Mouse (Mus musculus) kidney, embryonic 16.5 days (tissue): ENCODE measurements at regions not wholly inside any gene's neighbourhood (a gene's known extent, or its start where the extent isn't known, plus 50 kb on each side); places are given as distances from the start of the nearest gene placed in this dataset.
"Not testable (repeated sequence)": the region's sequence is repeated elsewhere in the genome, so short reads cannot be mapped to it uniquely, and the experiment has no call there.

Source experiments
- ATAC-seq: fragments of 200-750 bp; cut with Nextera tagmentation; 2 replicates; pipeline ENCODE4 v1.8.0; 2017; ENCODE audit warnings: moderate TSS enrichment; ENCODE audit not compliant: low FRiP score, low TSS enrichment
- H3K27ac ChIP-seq: fragments of 300-500 bp; sonication (generic); 2 replicates; pipeline ENCODE4 v1.5.1; 2014; ENCODE audit warnings: low read length
- H3K27me3 ChIP-seq: fragments of 300-500 bp; sonication (generic); 2 replicates; pipeline ENCODE4 v1.6.1; 2014; ENCODE audit warnings: low read length, control low read depth, mixed read lengths; ENCODE audit not compliant: insufficient read depth
- H3K36me3 ChIP-seq: fragments of 300-500 bp; sonication (generic); 2 replicates; pipeline ENCODE4 v1.6.1; 2014; ENCODE audit warnings: low read length, control low read depth, mixed read lengths; ENCODE audit not compliant: insufficient read depth
- H3K4me1 ChIP-seq: fragments of 300-500 bp; sonication (generic); 2 replicates; pipeline ENCODE4 v1.6.1; 2014; ENCODE audit warnings: low read length, control low read depth, mixed read lengths; ENCODE audit not compliant: insufficient read depth
- H3K4me2 ChIP-seq: fragments of 300-500 bp; sonication (generic); replicated peaks from 2 replicates; pipeline ENCODE4 v1.6.1; 2014; ENCODE audit warnings: low read depth, low read length
- H3K4me3 ChIP-seq: fragments of 300-500 bp; sonication (generic); 2 replicates; pipeline ENCODE4 v1.5.1; 2014; ENCODE audit warnings: mild to moderate bottlenecking, low read length
- H3K9ac ChIP-seq: fragments of 300-500 bp; sonication (generic); replicated peaks from 2 replicates; pipeline ENCODE4 v1.6.1; 2014; ENCODE audit warnings: low read length
- H3K9me3 ChIP-seq: fragments of 300-500 bp; sonication (generic); 2 replicates; pipeline ENCODE4 v1.6.1; 2016; ENCODE audit warnings: low read length, control low read depth
- WGBS: fragments of 180-500 bp; shearing (Covaris S2); extraction: QIAGEN DNeasy Blood & Tissue Kit; methylation state at CpG from one replicate; pipeline ENCODE4 v1.1.7; 2014; 5-methylcytosine and 5-hydroxymethylcytosine counted together

DNA sequence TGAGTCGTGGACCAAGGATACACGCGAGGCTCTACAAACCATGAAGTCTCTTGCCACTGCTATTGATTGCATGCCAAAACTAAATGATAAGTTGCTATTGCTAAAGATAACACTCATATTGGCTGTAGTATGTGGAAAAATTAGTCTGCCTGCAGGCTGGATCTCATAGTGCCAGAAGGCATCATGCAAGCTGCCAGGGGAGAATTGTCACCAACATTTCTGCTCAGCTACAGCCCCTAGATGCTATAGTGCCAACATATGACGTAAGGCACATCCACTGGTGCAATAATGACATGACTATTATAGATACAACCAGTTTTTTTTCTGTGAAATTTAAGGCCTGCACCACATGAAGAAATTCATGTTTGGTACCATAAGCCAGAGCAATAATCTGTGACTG, 427.1 kb downstream of the Dad1 start:
- H3K4me3 ChIP-seq: no peak overlapping the region
- H3K36me3 ChIP-seq: no peaks in the 10 kb centered on the region
- no peaks in the 10 kb centered on the region for H3K9me3 ChIP-seq
- H3K27me3 ChIP-seq: no peaks in the 10 kb centered on the region
- H3K9ac ChIP-seq: no peak overlapping the region
- no peak for ATAC-seq
- H3K4me2 ChIP-seq: no peak overlapping the region
- 93% methylated on average over 4 of the region's 4 CpGs for WGBS
- no peak overlapping the region for H3K27ac ChIP-seq
- no peaks in the 10 kb centered on the region for H3K4me1 ChIP-seq

DNA sequence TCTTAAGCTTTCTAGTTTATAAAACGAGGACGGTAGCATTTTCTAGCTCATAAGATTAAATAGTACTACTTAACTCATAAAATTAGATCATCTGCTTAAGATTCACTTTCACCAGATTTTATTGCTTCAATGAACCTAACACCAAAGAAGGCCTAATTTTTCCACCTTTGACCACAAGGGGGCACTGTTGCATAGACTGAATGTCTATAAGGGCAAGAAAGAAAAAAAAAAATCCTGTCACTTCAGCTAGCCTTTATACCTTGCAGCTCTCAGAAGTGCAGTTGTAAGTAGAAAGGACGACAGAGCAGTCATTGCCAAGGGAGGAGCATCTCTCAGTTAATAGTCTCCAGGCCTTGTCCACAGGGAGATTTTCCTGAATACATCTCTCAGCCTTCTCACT, 447.7 kb downstream of the Dad1 start:
- H3K9ac ChIP-seq: no peak overlapping the region
- 14% methylated on average over 3 of the region's 3 CpGs for WGBS
- H3K4me3 ChIP-seq: no peak overlapping the region

DNA sequence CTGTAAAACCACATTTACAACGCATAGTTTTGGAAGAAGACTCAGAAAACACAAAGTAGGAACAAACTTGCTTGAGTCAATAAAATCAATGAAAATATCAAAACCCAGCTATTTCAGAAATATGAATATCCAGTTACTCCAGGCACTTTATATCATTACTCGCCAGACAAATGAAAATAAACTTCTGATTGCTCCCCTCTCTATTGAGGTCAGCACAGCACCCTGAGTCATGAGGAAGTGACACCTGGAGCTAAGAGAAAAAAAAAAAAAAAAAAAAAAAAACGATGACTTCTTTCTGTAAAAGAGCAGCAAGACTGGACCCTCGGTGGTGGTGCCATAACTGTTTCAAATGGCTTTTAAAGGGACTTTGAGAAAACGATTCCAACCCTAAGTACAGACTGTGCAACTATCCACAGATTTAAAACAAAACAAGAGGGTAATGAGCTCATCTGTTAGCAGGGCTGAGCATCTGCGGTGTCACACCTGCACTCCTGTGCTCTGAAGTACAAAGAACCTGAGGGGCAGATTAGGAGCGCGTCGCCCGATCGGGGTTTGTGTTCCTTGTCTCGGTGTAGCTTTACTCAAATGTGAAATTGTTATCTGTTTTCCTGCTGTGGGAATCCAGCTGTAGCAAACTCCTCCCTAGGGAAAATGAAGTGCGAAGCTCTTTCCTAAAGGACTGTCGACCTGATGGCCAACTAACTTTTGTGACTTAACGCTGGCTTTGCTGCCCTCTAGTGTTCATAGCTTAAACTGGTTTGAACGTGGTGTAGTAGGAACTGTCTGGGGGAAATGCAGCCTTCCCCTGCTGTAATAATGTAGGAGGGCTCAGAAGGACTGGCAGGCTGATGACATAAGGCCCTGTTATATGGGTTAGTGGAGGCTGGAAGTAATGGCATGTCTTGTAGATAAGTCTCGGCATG, 449.9 kb downstream of the Dad1 start:
- peak overlapping the region; percentile 44 for H3K4me2 ChIP-seq
- peak; percentile 85 for ATAC-seq
- no peaks in the 10 kb centered on the region for H3K27me3 ChIP-seq
- no peaks in the 10 kb centered on the region for H3K4me1 ChIP-seq
- WGBS: 26% methylated on average over 17 of the region's 17 CpGs
- H3K9ac ChIP-seq: no peak overlapping the region
- no peak overlapping the region for H3K27ac ChIP-seq
- 0 out of 2 replicates have a peak overlapping the region, but pooled peaks have one; percentile 18 for H3K4me3 ChIP-seq
- H3K36me3 ChIP-seq: no peaks in the 10 kb centered on the region
- no peaks in the 10 kb centered on the region for H3K9me3 ChIP-seq

More for the DNA sequence above, 447.7 kb downstream of the Dad1 start:
- Histone ChIP-seq H3K4me2 (no peak overlapping the region), H3K4me1 (no peaks in the 10 kb centered on the region), H3K27ac (no peak overlapping the region), H3K27me3 (no peaks in the 10 kb centered on the region), H3K36me3 (no peaks in the 10 kb centered on the region), H3K9me3 (no peaks in the 10 kb centered on the region)
- ATAC-seq: no peak

DNA sequence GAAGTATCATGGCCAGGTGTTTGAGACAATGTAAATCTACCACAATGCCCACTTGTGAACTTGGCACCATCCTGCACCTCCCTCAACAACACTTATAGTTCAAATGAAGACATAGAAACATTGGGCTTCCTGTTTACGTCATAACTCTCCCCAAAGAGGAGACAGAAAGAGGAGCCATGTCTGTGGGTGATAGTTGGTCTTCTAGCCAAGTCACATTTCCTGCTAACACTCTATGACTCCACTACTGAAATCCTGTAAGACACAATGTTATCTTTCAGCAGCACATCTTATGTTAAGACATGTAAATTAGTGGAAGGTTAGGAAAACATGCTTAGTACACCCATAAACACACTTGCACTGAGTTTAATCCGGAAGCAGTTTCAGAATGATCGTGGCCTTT, 451.4 kb downstream of the Dad1 start:
- WGBS: 88% methylated on average over 3 of the region's 3 CpGs
- Histone ChIP-seq H3K27ac (no peak overlapping the region), H3K36me3 (no peaks in the 10 kb centered on the region), H3K9me3 (no peaks in the 10 kb centered on the region), H3K9ac (no peak overlapping the region), H3K4me3 (no peak overlapping the region), H3K4me1 (no peaks in the 10 kb centered on the region), H3K4me2 (no peak overlapping the region), H3K27me3 (no peaks in the 10 kb centered on the region)
- no peak for ATAC-seq

DNA sequence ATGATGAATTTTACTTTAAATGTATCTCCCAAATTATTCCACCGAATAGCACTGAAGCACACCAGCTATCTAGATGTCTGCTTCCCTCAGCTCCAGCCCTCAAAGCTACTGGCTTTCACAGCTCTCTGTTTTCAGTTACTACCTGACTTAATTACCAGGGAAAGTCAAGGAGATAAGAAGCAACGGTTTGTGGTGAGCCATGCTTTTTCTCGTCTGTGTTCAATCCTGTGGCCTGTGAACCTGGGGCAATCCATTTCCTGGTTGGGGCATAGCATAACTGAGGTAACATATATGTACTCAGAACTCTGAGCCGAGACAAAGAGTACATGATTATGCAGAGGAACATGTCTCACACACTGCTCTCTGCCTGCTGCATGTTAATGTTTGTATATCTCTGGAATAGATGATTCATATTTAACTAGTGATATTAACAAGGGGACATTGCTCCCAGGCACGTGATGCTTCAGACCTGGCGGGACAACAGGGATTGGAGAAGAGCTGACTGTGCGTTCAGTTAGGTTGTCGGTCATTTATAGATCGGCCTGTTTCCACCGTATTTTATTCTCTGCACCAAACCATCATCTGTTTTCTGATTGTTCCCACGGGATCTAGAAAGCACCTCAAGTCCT, 453.3 kb downstream of the Dad1 start:
- no peak overlapping the region for H3K4me3 ChIP-seq
- no peaks in the 10 kb centered on the region for H3K4me1 ChIP-seq
- WGBS: 81% methylated on average over 11 of the region's 11 CpGs
- no peaks in the 10 kb centered on the region for H3K9me3 ChIP-seq
- no peak overlapping the region for H3K4me2 ChIP-seq
- ATAC-seq: no peak
- no peak overlapping the region for H3K27ac ChIP-seq
- H3K9ac ChIP-seq: no peak overlapping the region
- no peaks in the 10 kb centered on the region for H3K36me3 ChIP-seq
- H3K27me3 ChIP-seq: no peaks in the 10 kb centered on the region

DNA sequence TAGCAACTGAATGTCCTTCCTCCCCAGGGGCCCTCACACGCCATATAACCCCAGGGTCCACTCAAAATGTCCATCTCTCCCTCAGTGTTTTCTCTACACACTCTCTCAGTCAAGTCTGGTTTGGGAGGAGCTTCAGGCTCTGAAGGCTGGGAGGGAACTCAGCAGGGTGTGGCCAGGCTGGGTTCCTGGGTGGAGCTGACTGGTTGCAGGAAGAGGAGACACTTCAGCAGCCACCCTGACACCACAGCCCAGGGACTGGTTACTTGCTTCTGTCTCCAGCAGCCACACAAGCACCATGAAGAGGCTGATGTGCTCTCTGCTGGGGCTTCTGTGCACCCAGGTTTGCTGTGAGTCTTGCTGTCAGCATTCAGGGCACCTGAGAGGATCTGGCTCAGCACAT, 458.7 kb downstream of the Dad1 start:
- 56% methylated on average over 1 of the region's 1 CpGs for WGBS
- not testable (repeated sequence) for ATAC-seq, H3K27ac ChIP-seq, H3K4me1 ChIP-seq, H3K9ac ChIP-seq, H3K4me2 ChIP-seq, H3K4me3 ChIP-seq, H3K27me3 ChIP-seq, H3K36me3 ChIP-seq, H3K9me3 ChIP-seq

DNA sequence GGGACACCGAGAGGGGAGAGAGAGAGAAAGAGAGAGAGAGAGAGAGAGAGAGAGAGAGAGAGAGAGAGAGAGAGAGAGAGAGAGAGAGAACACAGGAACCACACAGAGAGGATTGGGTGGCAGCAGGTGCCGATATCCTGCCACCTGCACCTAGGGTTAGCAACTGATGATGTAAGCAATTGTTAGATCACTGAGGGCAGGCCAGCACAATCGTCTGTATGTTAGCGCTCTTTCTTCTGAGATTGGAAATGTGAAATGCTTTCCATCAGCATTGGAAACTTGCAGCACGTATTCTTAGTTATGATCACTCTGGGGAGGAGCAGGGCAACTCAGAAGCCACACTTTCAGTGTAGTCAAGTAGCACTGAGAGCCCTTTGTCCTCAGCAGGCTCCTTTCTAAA, 459.4 kb downstream of the Dad1 start:
- Histone ChIP-seq H3K36me3 (no peaks in the 10 kb centered on the region), H3K4me2 (no peak overlapping the region), H3K9me3 (no peaks in the 10 kb centered on the region), H3K9ac (no peak overlapping the region), H3K27me3 (no peaks in the 10 kb centered on the region), H3K4me3 (no peak overlapping the region), H3K4me1 (no peaks in the 10 kb centered on the region), H3K27ac (no peak overlapping the region)
- ATAC-seq: no peak
- WGBS: 86% methylated on average over 5 of the region's 5 CpGs

DNA sequence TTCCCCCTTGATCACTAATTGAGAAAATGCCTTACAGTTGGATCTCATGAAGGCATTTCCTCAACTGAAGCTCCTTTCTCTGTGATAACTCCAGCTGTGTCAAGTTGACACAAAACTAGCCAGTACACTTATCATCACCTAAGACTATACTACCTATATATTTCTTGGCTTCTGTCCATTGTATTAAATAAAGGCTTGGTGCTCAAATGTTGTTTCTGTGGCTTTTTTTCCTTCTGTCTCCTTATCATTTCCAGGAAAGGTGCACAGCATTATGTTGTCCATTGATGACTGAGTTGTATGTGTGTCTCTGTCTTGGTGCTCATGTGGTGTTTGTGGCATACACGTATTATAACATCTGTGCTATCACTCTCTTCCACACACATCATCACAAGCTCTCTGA, 461.5 kb downstream of the Dad1 start:
- WGBS: 86% methylated on average over 1 of the region's 1 CpGs
- not testable (repeated sequence) for H3K36me3 ChIP-seq, ATAC-seq, H3K27me3 ChIP-seq, H3K4me3 ChIP-seq, H3K9ac ChIP-seq, H3K27ac ChIP-seq, H3K4me2 ChIP-seq, H3K4me1 ChIP-seq, H3K9me3 ChIP-seq

DNA sequence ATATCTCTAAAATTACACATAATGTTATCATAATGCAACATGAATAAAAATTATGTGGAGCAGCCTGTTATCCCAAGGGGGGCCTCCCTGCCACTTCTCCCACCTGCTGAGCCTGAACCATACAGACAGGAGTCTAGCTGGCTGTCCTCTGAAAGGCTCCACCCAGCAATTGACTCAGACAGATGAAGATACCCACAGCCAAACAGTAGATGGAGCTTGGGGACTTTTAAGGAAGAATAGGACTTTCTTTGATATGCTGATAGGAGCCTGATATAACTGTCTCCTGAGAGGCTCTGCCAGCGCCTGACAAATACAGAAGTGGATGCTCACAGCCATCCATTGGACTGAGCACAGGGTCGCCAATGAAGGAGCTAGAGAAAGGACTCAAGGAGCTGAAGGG, 468.4 kb downstream of the Dad1 start:
- not testable (repeated sequence) for H3K4me1 ChIP-seq, ATAC-seq, H3K27me3 ChIP-seq, H3K27ac ChIP-seq, H3K9ac ChIP-seq, H3K36me3 ChIP-seq, H3K9me3 ChIP-seq, H3K4me2 ChIP-seq, H3K4me3 ChIP-seq
- WGBS: 74% methylated on average over 2 of the region's 2 CpGs

DNA sequence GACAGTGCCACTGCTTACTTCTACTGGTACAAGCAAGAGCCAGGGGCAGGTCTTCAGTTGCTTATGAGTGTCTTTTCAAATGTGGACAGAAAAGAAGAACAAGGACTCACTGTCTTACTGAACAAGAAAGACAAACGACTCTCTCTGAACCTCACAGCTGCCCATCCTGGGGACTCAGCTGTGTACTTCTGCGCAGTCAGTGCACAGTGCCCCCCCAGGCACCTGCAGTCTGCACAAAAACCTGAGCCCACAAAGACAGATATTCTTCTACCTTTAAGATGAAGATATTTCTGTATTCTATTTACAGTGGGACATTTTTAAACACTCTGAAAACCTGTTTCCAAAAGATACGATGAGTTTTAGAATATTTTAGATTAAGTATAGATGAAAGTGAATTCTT, 476.5 kb downstream of the Dad1 start:
- WGBS: 80% methylated on average over 3 of the region's 3 CpGs
- H3K27me3 ChIP-seq: no peaks in the 10 kb centered on the region
- no peaks in the 10 kb centered on the region for H3K9me3 ChIP-seq
- no peaks in the 10 kb centered on the region for H3K36me3 ChIP-seq
- no peak overlapping the region for H3K27ac ChIP-seq
- H3K4me2 ChIP-seq: no peak overlapping the region
- ATAC-seq: no peak
- H3K9ac ChIP-seq: no peak overlapping the region
- H3K4me3 ChIP-seq: no peak overlapping the region
- H3K4me1 ChIP-seq: no peaks in the 10 kb centered on the region
